Mouse (Mus musculus): Measurements from ENCODE around the gene Cct5. TPM values are rescaled to one million over a fixed set of nuclear protein-coding genes. Genes with fewer than 3 reads are reported as not detected.

The Cct5 gene
- polyA plus RNA-seq, 1 experiment from 2014 or later: 460 TPM

DNA sequence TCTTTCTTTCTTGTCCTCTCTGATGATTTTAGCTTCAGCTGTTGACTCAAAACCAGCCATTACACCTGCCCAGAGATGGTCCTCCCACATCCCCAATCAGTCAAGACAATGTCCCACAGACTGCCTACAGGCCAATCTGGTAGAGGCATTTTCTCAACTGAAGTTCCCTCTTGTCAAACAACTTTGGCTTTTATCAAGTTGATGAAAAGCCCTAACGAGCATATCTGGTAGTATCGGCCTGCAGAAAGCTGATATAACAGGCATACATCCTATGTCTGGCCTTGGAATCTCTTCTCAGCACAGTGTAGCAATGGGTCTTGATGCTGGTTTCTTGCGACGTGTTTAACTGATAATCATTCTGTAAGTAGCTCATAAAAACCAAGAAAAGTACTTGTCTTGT lies 28.3 kb downstream of the Cct5 start:
- 67% methylated on average over 4 of the region's 4 CpGs for WGBS
- Histone ChIP-seq H3K4me3 (replicated peaks; ENCODE audit: low read length) (no peak overlapping the region), H3K4me2 (ENCODE audit: low read depth, low read length) (no peak overlapping the region), H3K9ac (ENCODE audit: low read length) (no peak overlapping the region), H3K27ac (ENCODE audit: low read length) (no peak overlapping the region), H3K27me3 (ENCODE audit: control insufficient read depth, insufficient read depth, low read length) (no peaks in the 10 kb centered on the region), H3K36me3 (ENCODE audit: control insufficient read depth, insufficient read depth, low read length) (no peaks in the 10 kb centered on the region), H3K9me3 (replicated peaks; ENCODE audit: control insufficient read depth, low read length) (no peaks in the 10 kb centered on the region), H3K4me1 (ENCODE audit: control insufficient read depth, insufficient read depth, low read length) (peaks cover 13% of the 10 kb centered on the region)
- no peak for ATAC-seq (ENCODE audit: insufficient read depth, low FRiP score)

DNA sequence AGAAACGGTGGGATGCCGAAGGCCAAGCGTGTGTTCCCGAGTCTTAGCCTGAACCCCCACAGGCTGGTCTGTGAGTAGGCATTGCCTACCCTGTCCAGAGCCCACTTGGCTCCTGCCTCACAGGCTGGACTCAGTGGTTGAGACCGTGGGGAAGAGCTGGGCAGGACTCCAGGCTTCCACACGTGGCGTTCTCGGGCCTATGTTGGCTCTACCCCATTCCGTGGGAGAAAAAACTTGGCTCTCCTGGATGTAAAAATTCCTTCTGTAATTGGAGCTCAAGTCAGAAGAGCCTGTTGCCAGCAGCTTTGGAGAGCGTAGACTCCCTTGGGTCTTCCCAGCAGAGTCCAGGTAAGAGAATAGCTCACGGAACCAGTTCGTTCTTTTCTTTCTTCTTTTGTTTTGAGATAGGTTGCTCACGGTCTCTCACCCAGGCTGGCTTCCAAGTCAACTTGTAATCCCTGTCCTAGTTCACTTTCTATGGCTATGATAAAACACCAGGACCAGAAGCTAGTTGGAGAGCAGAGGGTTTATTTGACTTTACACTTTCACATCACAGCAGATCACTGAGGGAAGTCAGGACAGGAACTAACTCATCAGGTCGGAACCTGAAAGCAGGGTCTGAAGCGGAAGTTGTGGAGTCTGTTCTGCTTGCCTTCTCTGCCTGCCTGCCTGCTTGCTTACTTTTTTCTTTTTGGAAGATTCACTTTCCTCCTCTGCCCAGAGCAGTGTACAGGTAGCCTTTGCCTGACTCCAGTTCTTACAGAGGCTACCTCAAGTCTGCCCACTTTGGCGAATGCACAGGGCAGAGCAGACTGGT lies 29.5 kb downstream of the Cct5 start:
- no peak for ATAC-seq (ENCODE audit: insufficient read depth, low FRiP score)
- 76% methylated on average over 16 of the region's 16 CpGs for WGBS
- no peaks in the 10 kb centered on the region for H3K27me3 ChIP-seq (ENCODE audit: control insufficient read depth, insufficient read depth, low read length)
- no peaks in the 10 kb centered on the region for H3K36me3 ChIP-seq (ENCODE audit: control insufficient read depth, insufficient read depth, low read length)
- no peaks in the 10 kb centered on the region for H3K9me3 ChIP-seq (replicated peaks; ENCODE audit: control insufficient read depth, low read length)
- H3K4me2 ChIP-seq (ENCODE audit: low read depth, low read length): no peak overlapping the region
- H3K4me3 ChIP-seq (replicated peaks; ENCODE audit: low read length): no peak overlapping the region
- peak overlapping the region; percentile 14; the same call in 1 of the 2 replicates for H3K27ac ChIP-seq (ENCODE audit: low read length)
- no peak overlapping the region for H3K9ac ChIP-seq (ENCODE audit: low read length)
- H3K4me1 ChIP-seq (ENCODE audit: control insufficient read depth, insufficient read depth, low read length): peaks cover 19% of the 10 kb centered on the region

DNA sequence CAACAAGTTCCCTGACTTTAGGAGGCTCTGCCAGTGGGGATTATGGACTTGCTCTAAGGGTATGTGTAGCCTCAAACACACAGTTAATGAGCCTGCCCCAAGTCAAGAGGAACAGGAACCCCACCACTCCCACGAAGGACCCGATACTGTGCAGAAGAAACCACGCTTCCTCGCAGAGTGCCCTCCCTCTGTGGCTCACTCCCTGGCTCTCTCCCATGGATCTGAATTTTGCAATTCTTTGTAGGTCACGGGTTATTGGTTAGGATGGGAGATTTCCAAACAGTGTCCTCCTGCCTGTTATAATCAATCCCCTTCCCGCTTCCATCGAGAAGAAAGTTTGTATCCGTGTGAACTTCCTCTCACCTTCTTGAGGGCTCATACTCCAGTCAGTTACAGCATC lies 30.6 kb downstream of the Cct5 start:
- peak overlapping the region; percentile 90; the same call in 1 of the 2 replicates for H3K27ac ChIP-seq (ENCODE audit: low read length)
- 78% methylated on average over 8 of the region's 8 CpGs for WGBS

DNA sequence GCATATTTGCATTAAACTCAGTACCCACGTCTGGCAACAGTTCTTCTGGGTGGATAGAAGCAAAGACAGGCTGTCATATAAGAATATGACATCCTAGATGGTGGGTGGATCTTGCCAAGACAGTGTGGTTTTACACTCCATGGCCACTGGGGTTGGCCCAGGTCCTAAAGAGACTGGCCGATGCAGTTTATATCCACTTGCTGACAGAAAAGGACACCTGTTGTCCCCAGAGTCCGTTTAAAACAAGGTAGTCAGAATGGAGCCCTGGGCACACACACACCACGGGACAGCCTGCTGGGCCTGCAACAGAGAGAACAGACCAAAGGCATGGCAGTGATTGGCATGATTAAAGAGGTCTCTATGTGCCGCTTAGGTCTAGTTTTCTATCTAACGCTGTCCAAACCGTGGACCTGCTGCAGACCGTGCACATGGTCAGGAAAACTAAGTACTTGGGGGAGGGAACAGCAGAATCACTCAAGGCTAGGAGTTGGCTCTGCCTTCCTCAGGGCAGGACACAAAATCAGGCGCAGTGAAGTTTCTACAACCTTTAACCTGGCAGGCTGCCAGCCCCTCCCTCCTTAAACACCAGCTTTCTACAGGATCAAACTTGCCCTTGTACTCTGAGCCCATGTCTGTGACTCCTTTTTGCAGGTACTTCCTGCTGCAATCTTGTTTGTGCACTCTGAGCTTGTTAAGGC lies 32.1 kb downstream of the Cct5 start:
- no peaks in the 10 kb centered on the region for H3K36me3 ChIP-seq (ENCODE audit: control insufficient read depth, insufficient read depth, low read length)
- no peaks in the 10 kb centered on the region for H3K27me3 ChIP-seq (ENCODE audit: control insufficient read depth, insufficient read depth, low read length)
- peak; percentile 88 for ATAC-seq (ENCODE audit: insufficient read depth, low FRiP score)
- H3K4me1 ChIP-seq (ENCODE audit: control insufficient read depth, insufficient read depth, low read length): peaks cover 19% of the 10 kb centered on the region
- peak overlapping the region; percentile 41 for H3K4me2 ChIP-seq (ENCODE audit: low read depth, low read length)
- 45% methylated on average over 9 of the region's 9 CpGs for WGBS
- H3K9ac ChIP-seq (ENCODE audit: low read length): peak overlapping the region; percentile 39; the same call in 1 of the 2 replicates
- peak overlapping the region; percentile 90 for H3K27ac ChIP-seq (ENCODE audit: low read length)
- H3K4me3 ChIP-seq (replicated peaks; ENCODE audit: low read length): no peak overlapping the region
- no peaks in the 10 kb centered on the region for H3K9me3 ChIP-seq (replicated peaks; ENCODE audit: control insufficient read depth, low read length)

More for the DNA sequence above, 30.6 kb downstream of the Cct5 start:
- Histone ChIP-seq H3K27me3 (ENCODE audit: control insufficient read depth, insufficient read depth, low read length) (no peaks in the 10 kb centered on the region), H3K4me2 (ENCODE audit: low read depth, low read length) (no peak overlapping the region), H3K9me3 (replicated peaks; ENCODE audit: control insufficient read depth, low read length) (no peaks in the 10 kb centered on the region), H3K9ac (ENCODE audit: low read length) (no peak overlapping the region), H3K4me3 (replicated peaks; ENCODE audit: low read length) (no peak overlapping the region), H3K4me1 (ENCODE audit: control insufficient read depth, insufficient read depth, low read length) (peaks cover 19% of the 10 kb centered on the region), H3K36me3 (ENCODE audit: control insufficient read depth, insufficient read depth, low read length) (no peaks in the 10 kb centered on the region)
- no peak for ATAC-seq (ENCODE audit: insufficient read depth, low FRiP score)

DNA sequence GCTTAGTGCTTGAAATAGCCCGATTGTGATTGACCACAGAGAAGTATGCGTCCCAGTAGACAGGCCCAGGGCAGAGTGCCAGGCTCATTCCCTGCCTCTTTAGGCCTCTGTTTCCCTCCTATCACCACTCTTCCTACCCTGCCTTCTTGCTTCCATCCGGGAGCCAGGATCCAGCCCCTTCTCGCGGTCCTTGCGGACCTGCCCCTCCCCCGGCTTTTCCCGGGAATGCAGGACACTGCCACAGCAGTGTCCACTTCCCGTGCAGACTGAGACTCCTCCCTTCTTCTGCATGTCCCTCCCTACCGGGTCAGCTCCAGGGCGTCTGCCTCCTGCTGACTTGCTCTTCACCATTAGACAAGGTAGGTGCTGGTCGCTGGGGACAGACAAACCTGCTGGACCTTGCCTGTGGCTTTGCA lies 33.0 kb downstream of the Cct5 start:
- H3K4me2 ChIP-seq (ENCODE audit: low read depth, low read length): peak overlapping the region; percentile 41
- ATAC-seq (ENCODE audit: insufficient read depth, low FRiP score): peak; percentile 76
- peak overlapping the region; percentile 90 for H3K27ac ChIP-seq (ENCODE audit: low read length)
- H3K9me3 ChIP-seq (replicated peaks; ENCODE audit: control insufficient read depth, low read length): no peaks in the 10 kb centered on the region
- peaks cover 19% of the 10 kb centered on the region for H3K4me1 ChIP-seq (ENCODE audit: control insufficient read depth, insufficient read depth, low read length)
- no peaks in the 10 kb centered on the region for H3K36me3 ChIP-seq (ENCODE audit: control insufficient read depth, insufficient read depth, low read length)
- 14% methylated on average over 12 of the region's 12 CpGs for WGBS
- H3K4me3 ChIP-seq (replicated peaks; ENCODE audit: low read length): peak overlapping the region; percentile 9; the same call in 1 of the 2 replicates
- H3K9ac ChIP-seq (ENCODE audit: low read length): peak overlapping the region; percentile 18
- no peaks in the 10 kb centered on the region for H3K27me3 ChIP-seq (ENCODE audit: control insufficient read depth, insufficient read depth, low read length)

DNA sequence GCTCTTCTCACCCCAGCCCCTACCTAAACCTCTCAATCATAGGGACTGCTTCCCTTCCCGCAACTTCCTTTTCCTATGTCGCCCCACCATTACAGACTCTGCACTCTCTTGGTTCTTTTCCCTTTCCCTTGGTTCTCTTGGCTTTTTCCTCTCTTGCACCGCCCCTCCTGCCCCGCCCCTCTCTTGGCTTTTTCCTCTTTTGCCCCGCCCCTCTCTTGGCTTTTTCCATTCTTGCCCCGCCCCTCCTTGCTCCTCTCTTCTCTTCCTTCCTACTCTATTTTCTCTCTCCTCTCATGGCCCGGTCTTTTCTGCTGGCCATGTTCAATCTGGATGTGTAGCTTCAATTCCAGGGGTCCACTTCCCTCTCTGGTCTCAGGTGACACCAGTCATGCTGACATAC lies 34.2 kb downstream of the Cct5 start:
- Histone ChIP-seq H3K36me3 (ENCODE audit: control insufficient read depth, insufficient read depth, low read length) (no peaks in the 10 kb centered on the region), H3K27me3 (ENCODE audit: control insufficient read depth, insufficient read depth, low read length) (no peaks in the 10 kb centered on the region), H3K9ac (ENCODE audit: low read length) (no peak overlapping the region), H3K4me2 (ENCODE audit: low read depth, low read length) (no peak overlapping the region), H3K27ac (ENCODE audit: low read length) (no peak overlapping the region), H3K4me1 (ENCODE audit: control insufficient read depth, insufficient read depth, low read length) (peaks cover 19% of the 10 kb centered on the region), H3K9me3 (replicated peaks; ENCODE audit: control insufficient read depth, low read length) (no peaks in the 10 kb centered on the region), H3K4me3 (replicated peaks; ENCODE audit: low read length) (no peak overlapping the region)
- 67% methylated on average over 7 of the region's 7 CpGs for WGBS
- no peak for ATAC-seq (ENCODE audit: insufficient read depth, low FRiP score)

DNA sequence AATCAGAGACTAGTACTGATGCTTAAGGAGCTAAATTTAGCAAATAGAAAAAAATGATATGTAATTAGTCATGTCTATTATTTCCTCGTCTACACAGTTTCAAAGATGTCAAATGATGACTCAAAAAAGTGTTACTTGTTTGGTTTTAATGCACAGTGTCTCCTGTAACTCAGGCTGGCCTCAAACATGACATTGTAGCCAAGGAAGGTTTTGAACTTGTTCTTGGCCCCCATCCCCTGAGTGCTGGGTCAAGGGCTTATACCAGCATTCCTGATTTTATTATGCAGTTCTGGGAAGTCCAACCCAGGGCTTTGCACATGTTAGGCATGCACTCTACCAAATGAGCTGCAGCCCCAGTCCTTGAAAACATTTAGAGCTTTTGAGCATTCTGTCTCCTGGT lies 35.8 kb downstream of the Cct5 start:
- no peaks in the 10 kb centered on the region for H3K27me3 ChIP-seq (ENCODE audit: control insufficient read depth, insufficient read depth, low read length)
- no peak for ATAC-seq (ENCODE audit: insufficient read depth, low FRiP score)
- H3K9me3 ChIP-seq (replicated peaks; ENCODE audit: control insufficient read depth, low read length): no peaks in the 10 kb centered on the region
- WGBS: 55% methylated on average over 1 of the region's 1 CpGs
- no peak overlapping the region for H3K4me2 ChIP-seq (ENCODE audit: low read depth, low read length)
- H3K9ac ChIP-seq (ENCODE audit: low read length): no peak overlapping the region
- H3K4me3 ChIP-seq (replicated peaks; ENCODE audit: low read length): no peak overlapping the region
- no peak overlapping the region for H3K27ac ChIP-seq (ENCODE audit: low read length)
- H3K36me3 ChIP-seq (ENCODE audit: control insufficient read depth, insufficient read depth, low read length): no peaks in the 10 kb centered on the region
- peaks cover 19% of the 10 kb centered on the region for H3K4me1 ChIP-seq (ENCODE audit: control insufficient read depth, insufficient read depth, low read length)

DNA sequence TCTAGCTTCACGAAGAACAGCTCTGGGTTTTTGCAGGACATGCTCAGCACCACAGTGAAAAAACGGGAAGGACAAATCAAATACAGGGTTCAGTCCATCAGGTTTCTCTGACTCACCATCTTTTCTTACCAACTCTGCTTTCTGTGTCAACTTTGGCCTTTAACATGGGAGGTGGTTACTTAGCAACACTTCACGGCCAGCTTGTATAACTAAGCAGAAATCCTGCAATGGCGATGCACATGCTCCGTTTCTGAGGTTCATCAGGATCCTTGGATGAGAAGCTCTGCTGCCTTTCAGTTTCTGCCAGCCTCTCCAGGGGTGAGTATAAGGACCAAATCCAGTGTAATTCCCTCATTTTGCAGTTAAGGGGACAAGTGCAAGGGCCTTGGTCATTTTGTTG lies 36.4 kb downstream of the Cct5 start, which contains the start of gene Cmbl:
Cmbl (plus strand) TSS at position 206 of the 400 bp plus-strand sequence.
- Histone ChIP-seq H3K4me3 (replicated peaks; ENCODE audit: low read length) (no peak within 1 kb of the TSS), H3K9ac (ENCODE audit: low read length) (no peak within 1 kb of the TSS), H3K9me3 (replicated peaks; ENCODE audit: control insufficient read depth, low read length) (no peaks in the 10 kb centered on the region), H3K36me3 (ENCODE audit: control insufficient read depth, insufficient read depth, low read length) (no peaks in the 10 kb centered on the region), H3K27ac (ENCODE audit: low read length) (no peak within 1 kb of the TSS), H3K27me3 (ENCODE audit: control insufficient read depth, insufficient read depth, low read length) (no peaks in the 10 kb centered on the region), H3K4me1 (ENCODE audit: control insufficient read depth, insufficient read depth, low read length) (peaks cover 19% of the 10 kb centered on the region), H3K4me2 (ENCODE audit: low read depth, low read length) (no peak within 1 kb of the TSS)
- 51% methylated on average over 5 of the region's 5 CpGs for WGBS
- no peak for ATAC-seq (ENCODE audit: insufficient read depth, low FRiP score)

All from stomach, embryonic 16.5 days (tissue).